In genomic region chr14:123843675-123844425, GRCm38 (mm10) we compare ENCODE assay signal across 14 mouse cellular contexts.
DNase-seq lines count a peak whose midpoint lies in the region; ATAC-seq and TF ChIP-seq lines count a peak whose summit lies in the region.
"Had no signal": no experiment of that assay in that cellular context is flagged by ENCODE, and none has a peak within 500 bp of the region (broad histone marks: within the 10 kb centered on the region; RNA-seq: fewer than 3 reads in every experiment).

No protein-coding gene starts in this region.

- peak; percentile 38 for DNase-seq in hindbrain, embryonic 11.5 days (ENCODE audit: low spot score)
- no peak for DNase-seq in hindbrain, embryonic 10.5 days (ENCODE audit: low spot score)
- peak; percentile 76 for DNase-seq in forebrain, postnatal 0 days
- DNase-seq in left cerebral cortex, postnatal 10 days (ENCODE audit: extremely low spot score in 1 of 2, low spot score in 2 of 2): peak; percentile 25 to 60
- peak; percentile 34 to 36 for DNase-seq in right cerebral cortex, adult 2 months (ENCODE audit: low spot score in 2 of 2)
- DNase-seq in ovary, postnatal 36 days (ENCODE audit: low spot score): no peak
- DNase-seq in heart, postnatal 10 days: no peak
- no peak for DNase-seq in liver
- DNase-seq: cerebellum, adult 18-20 months; kidney, postnatal 25 days had no signal

- no peak for TF ChIP-seq CTCF in forebrain, postnatal 0 days (IDR thresholded peaks at IDR 0.05; ENCODE audit: low read depth)

- ATAC-seq in hindbrain, embryonic 11.5 days (ENCODE audit: low FRiP score): peak; percentile 66
- peak; percentile 95 for ATAC-seq in forebrain, postnatal 0 days
- ATAC-seq: CD4-positive, CD25-positive, alpha-beta regulatory T cell, adult 4 months had no signal

- no peaks in the 10 kb centered on the region for H3K9me3 ChIP-seq in hindbrain, embryonic 11.5 days (ENCODE audit: control insufficient read depth, low read length)
- no peaks in the 10 kb centered on the region for H3K9me3 ChIP-seq in hindbrain, embryonic 10.5 days
- H3K9me3 ChIP-seq in forebrain, postnatal 0 days (ENCODE audit: low read length): no peaks in the 10 kb centered on the region
- H3K9me3 ChIP-seq: liver, embryonic 15.5 days; stomach, embryonic 15.5 days had no signal

- 70% methylated on average over 8 of the region's 8 CpGs for WGBS in hindbrain, embryonic 11.5 days
- 75% methylated on average over 8 of the region's 8 CpGs for WGBS in hindbrain, embryonic 10.5 days
- 38% methylated on average over 8 of the region's 8 CpGs for WGBS in forebrain, postnatal 0 days

- intact Hi-C loops in left cerebral cortex, postnatal 10 days (cut with DNase I): no loop called here
- intact Hi-C loops in heart, postnatal 10 days (cut with DNase I): no loop called here

- H3K4me3 ChIP-seq in hindbrain, embryonic 11.5 days (ENCODE audit: low read depth, low read length): no peak overlapping the region
- H3K4me3 ChIP-seq in hindbrain, embryonic 10.5 days: no peak overlapping the region
- H3K4me3 ChIP-seq in forebrain, postnatal 0 days (ENCODE audit: low read depth, low read length): no peak overlapping the region
- H3K4me3 ChIP-seq: liver, embryonic 15.5 days; myocyte; stomach, embryonic 15.5 days had no signal

- H3K36me3 ChIP-seq in hindbrain, embryonic 11.5 days (ENCODE audit: control insufficient read depth, insufficient read depth, low read length): no peaks in the 10 kb centered on the region
- no peaks in the 10 kb centered on the region for H3K36me3 ChIP-seq in hindbrain, embryonic 10.5 days
- H3K36me3 ChIP-seq in forebrain, postnatal 0 days (ENCODE audit: insufficient read depth): no peaks in the 10 kb centered on the region
- H3K36me3 ChIP-seq: liver, embryonic 15.5 days; stomach, embryonic 15.5 days had no signal

- H3K27ac ChIP-seq in hindbrain, embryonic 11.5 days (ENCODE audit: low read depth, low read length): no peak overlapping the region
- H3K27ac ChIP-seq in hindbrain, embryonic 10.5 days: no peak overlapping the region
- no peak overlapping the region for H3K27ac ChIP-seq in forebrain, postnatal 0 days (ENCODE audit: low read depth, low read length)
- H3K27ac ChIP-seq: liver, embryonic 15.5 days; stomach, embryonic 15.5 days had no signal

- H3K27me3 ChIP-seq in hindbrain, embryonic 11.5 days (ENCODE audit: control insufficient read depth, insufficient read depth, low read length): no peaks in the 10 kb centered on the region
- no peaks in the 10 kb centered on the region for H3K27me3 ChIP-seq in hindbrain, embryonic 10.5 days (ENCODE audit: insufficient read depth, poor library complexity, severe bottlenecking)
- H3K27me3 ChIP-seq in forebrain, postnatal 0 days (ENCODE audit: insufficient read depth, low read length): no peaks in the 10 kb centered on the region
- H3K27me3 ChIP-seq: liver, embryonic 15.5 days; stomach, embryonic 15.5 days had no signal

- no peak overlapping the region for H3K4me2 ChIP-seq in hindbrain, embryonic 11.5 days (replicated peaks; ENCODE audit: low read depth, low read length)
- no peak overlapping the region for H3K4me2 ChIP-seq in forebrain, postnatal 0 days (ENCODE audit: low read depth)
- H3K4me2 ChIP-seq: liver, embryonic 15.5 days; stomach, embryonic 15.5 days had no signal

- no peak overlapping the region for H3K9ac ChIP-seq in hindbrain, embryonic 11.5 days (ENCODE audit: low read depth, low read length)
- H3K9ac ChIP-seq in forebrain, postnatal 0 days: no peak overlapping the region
- H3K9ac ChIP-seq: liver, embryonic 15.5 days; stomach, embryonic 15.5 days had no signal

- no peaks in the 10 kb centered on the region for H3K4me1 ChIP-seq in hindbrain, embryonic 11.5 days (replicated peaks; ENCODE audit: control insufficient read depth, insufficient read depth, low read length)
- H3K4me1 ChIP-seq in hindbrain, embryonic 10.5 days (replicated peaks): no peaks in the 10 kb centered on the region
- peaks cover 3% of the 10 kb centered on the region; the same call in 1 of the 2 replicates for H3K4me1 ChIP-seq in forebrain, postnatal 0 days (ENCODE audit: insufficient read depth)
- H3K4me1 ChIP-seq: liver, embryonic 15.5 days; stomach, embryonic 15.5 days had no signal

Comparison
In these comparisons a context has a peak if more than half of its experiments do, and no peak if none do; other contexts are left out.
1. DNase-seq: peak in hindbrain, embryonic 11.5 days (single experiment), forebrain, postnatal 0 days (single experiment), left cerebral cortex, postnatal 10 days (2 of 2) and right cerebral cortex, adult 2 months (2 of 2); none in hindbrain, embryonic 10.5 days (single experiment), ovary, postnatal 36 days (single experiment), heart, postnatal 10 days (0 of 2) and liver (single experiment).